Mouse (Mus musculus) Muller cell, postnatal 12 days (primary cell): ENCODE data around the gene Gm3591.
"Not testable (repeated sequence)": the region's sequence is repeated elsewhere in the genome, so short reads cannot be mapped to it uniquely, and the experiment has no call there.

ENCODE experiments used
- DNase-seq: peaks from one replicate; pipeline ENCODE4 v3.0.0-alpha.2; 2015; ENCODE audit errors: inconsistent ontology term

Gene Gm3591

GRCm38 (mm10) chr14:6412382-6412781, at the start of gene Gm3591:
Gene Gm3591, minus strand, starts transcription at chr14:6412482.
- DNase-seq: not testable (repeated sequence)

GRCm38 (mm10) chr14:6444511-6444910, 32.2 kb upstream of the Gm3591 start, which contains the start of gene Gm3594:
Gene Gm3594, minus strand, starts transcription at chr14:6444611.
- not testable (repeated sequence) for DNase-seq

GRCm38 (mm10) chr14:6440774-6441173, 28.5 kb upstream of the Gm3591 start:
- not testable (repeated sequence) for DNase-seq

GRCm38 (mm10) chr14:6440206-6440605, 27.9 kb upstream of the Gm3591 start:
- not testable (repeated sequence) for DNase-seq

- DNase-seq: not testable (repeated sequence)
Observed at GRCm38 (mm10) chr14:6426766-6427165, 14.5 kb upstream of the Gm3591 start.

GRCm38 (mm10) chr14:6426353-6426752, 14.1 kb upstream of the Gm3591 start:
- not testable (repeated sequence) for DNase-seq

GRCm38 (mm10) chr14:6390219-6390618, 22.1 kb downstream of the Gm3591 start, which contains the start of gene Gm16440:
Gene Gm16440, minus strand, starts transcription at chr14:6390319.
- DNase-seq: not testable (repeated sequence)
